Mouse (Mus musculus): ENCODE data around the gene Nyap1. TPM values are rescaled to one million over a fixed set of nuclear protein-coding genes. Genes with fewer than 3 reads are reported as not detected.

Nyap1 gene
- total RNA-seq, 2 experiments from 2014 or later: 0.38 to 1.4 TPM

GRCm38 (mm10) chr5:137746851-137747325 lies 5.5 kb upstream of the Nyap1 start:
- ATAC-seq (replicated peaks; ENCODE audit: low FRiP score, poor library complexity, severe bottlenecking): no peak

DNA sequence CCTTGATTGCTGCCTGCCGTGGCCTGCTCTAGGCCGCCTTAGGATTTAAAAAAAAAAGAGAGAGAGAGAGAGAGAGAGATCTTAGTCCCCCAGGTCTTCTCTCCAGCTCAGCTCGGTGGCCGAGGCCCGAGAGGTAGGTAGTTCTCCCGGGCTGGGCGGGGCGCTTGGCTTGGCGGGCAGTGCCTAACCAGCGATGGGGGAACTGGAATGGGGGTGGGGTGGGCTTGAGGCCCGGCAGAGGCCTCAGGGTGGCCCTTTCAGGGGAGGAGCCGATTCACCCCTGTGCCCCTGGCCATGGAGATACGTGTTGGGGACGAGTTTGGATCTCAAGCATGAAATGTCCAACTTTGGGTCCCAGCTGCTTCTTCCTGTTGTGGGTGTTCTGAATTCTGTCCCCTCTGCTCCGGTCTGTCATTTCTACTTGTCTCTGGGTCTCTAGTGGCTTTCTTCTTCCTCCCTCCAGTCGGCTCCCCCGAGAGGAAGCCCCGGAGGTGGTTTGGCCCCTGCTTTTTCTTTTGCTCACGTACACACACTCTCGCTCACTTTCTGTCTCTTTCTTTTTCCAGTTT lies 5.0 kb upstream of the Nyap1 start:
- ATAC-seq (replicated peaks; ENCODE audit: low FRiP score, poor library complexity, severe bottlenecking): peak; percentile 50

DNA sequence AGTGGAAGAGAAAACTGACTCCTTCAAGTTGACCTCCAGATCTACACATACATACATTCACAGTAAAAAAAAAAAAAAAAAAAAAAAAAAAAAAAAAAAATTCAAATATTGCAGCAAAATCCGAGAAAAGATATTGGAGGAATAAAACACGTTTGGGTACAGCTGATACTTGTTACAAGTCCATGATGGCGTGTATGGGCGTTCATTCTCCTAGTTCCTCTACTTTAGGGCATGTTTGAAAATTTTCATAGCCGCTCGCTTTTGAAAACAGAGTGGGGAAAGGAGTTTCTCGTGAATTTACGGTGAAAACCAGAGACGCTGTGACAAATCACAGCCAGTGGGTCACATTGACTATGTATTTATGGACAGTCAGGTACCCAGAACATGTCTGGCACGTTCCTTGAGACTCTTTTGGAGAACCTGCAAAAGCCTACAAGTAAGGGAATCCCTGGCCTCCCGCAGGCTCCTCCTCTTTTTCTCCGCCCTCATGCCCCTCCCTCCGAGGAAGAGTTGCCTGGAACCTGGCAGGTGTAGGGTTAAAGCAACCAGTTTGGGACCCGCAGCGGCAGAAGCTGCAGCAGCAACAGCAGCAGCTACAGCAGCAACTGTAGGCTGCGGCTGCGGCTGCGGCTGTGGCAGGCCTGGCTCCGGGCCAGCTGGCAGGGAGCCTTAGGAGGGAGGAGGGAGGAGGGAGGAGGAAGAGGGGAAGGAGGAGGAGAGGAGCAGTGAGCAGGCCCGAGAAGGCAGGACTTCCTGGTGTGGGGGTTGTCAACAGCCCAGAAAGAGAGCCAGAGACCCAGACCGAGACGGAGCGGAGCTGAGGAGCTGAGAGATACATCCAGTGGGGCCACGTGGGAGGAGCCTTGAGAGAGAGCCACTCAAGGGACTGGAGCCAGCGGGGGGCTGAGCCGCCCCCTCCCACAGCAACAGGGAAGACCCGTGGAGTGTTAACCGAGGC lies 4.1 kb upstream of the Nyap1 start, which contains the start of gene Tsc22d4:
Tsc22d4 (plus strand) TSS at position 517 of the 958 bp plus-strand sequence.
- ATAC-seq (replicated peaks; ENCODE audit: low FRiP score, poor library complexity, severe bottlenecking): peak; percentile 71

- ATAC-seq (replicated peaks; ENCODE audit: low FRiP score, poor library complexity, severe bottlenecking): no peak
Measured at GRCm38 (mm10) chr5:137744197-137744596, 2.8 kb upstream of the Nyap1 start.

- ATAC-seq (replicated peaks; ENCODE audit: low FRiP score, poor library complexity, severe bottlenecking): no peak
Measured at GRCm38 (mm10) chr5:137742836-137743235, 1.4 kb upstream of the Nyap1 start.

- ATAC-seq (replicated peaks; ENCODE audit: low FRiP score, poor library complexity, severe bottlenecking): no peak
Measured at GRCm38 (mm10) chr5:137742048-137742447, 641 bp upstream of the Nyap1 start.

DNA sequence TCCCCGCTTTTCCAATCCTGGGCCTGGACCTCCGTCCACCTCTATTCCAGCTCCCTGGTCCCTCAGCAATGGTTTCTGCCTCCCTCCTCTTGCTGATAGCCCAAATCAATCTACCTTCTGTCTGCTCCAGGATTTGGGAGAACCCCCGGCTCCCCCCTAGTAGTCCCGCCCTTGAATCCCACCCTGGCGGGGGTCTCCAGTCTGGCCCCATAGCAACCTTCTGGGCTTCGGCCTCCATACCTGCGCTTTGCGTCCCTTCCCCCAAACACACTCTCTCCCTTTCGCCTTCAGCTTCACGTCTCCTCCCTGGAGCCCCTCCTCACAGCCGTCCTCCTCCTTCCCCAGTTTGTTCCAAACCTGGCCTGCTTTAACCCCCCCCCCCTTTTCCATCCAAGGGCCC lies 901 bp downstream of the Nyap1 start:
- no peak for ATAC-seq (replicated peaks; ENCODE audit: low FRiP score, poor library complexity, severe bottlenecking)

DNA sequence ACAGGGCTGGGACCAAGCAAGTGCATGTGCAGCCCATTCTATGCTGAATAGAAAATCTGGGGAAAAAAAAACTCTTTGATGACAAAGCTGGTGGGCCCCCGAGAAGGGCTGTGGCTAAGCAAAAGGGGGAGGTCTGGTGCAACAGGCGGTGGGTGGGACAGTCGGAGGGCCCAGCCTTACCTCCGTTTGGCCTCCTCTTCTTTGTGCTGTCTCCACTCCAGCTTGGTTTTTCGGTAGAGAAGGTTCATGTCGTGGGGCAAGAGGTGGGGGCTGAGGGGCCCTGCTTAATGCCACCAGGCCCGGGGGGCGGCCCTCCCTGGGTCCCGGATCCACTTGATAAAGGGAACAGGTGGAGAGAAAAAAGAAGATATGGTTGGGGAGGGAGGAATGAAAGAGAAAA lies 1.9 kb downstream of the Nyap1 start:
- no peak for ATAC-seq (replicated peaks; ENCODE audit: low FRiP score, poor library complexity, severe bottlenecking)

DNA sequence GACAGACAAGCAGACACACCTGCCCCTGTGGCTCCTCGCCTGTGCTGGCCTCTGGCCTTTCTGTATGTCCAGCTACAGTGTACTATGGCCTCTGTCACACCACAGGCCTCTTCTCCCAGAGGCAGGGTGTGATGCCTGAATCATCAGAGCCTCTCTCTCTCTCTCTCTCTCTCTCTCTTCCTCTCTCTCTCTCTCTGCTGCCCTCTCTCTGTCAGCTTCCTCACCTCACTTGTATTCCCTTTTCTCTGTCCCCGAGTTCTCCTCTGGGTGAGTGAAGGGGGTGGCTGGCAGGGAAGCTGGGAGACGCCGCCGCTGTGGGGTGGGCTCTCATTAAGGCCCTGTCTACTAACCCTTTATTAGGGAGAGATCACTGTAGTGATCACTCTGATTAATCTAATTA lies 2.9 kb downstream of the Nyap1 start:
- ATAC-seq (replicated peaks; ENCODE audit: low FRiP score, poor library complexity, severe bottlenecking): no peak

DNA sequence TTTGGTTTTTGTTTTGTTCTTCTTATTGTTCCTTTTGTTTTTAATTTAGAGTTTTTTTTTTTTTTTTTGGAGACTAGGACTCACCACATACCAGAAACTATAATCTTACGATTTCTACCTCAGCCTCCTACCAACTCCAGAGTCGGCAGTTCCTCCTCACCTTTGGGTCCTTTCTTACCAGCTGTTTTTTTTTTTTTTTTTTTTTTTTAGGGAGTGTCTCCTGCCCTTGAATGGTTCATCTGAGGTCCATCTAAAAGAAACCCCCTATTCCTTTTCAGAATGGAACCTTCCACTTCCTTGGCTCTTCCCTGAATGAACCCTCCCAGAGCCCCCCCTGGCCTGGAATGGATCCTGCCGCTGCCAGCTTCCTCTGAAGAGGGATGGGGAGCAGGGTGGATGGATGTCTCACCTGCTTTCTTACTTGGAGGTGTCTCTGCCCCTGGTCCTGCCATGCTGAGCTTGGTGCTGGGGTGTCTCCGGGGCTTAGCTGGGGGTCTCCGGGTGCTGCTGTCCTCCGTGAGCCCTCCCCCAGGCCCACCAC lies 3.9 kb downstream of the Nyap1 start:
- ATAC-seq (replicated peaks; ENCODE audit: low FRiP score, poor library complexity, severe bottlenecking): no peak

DNA sequence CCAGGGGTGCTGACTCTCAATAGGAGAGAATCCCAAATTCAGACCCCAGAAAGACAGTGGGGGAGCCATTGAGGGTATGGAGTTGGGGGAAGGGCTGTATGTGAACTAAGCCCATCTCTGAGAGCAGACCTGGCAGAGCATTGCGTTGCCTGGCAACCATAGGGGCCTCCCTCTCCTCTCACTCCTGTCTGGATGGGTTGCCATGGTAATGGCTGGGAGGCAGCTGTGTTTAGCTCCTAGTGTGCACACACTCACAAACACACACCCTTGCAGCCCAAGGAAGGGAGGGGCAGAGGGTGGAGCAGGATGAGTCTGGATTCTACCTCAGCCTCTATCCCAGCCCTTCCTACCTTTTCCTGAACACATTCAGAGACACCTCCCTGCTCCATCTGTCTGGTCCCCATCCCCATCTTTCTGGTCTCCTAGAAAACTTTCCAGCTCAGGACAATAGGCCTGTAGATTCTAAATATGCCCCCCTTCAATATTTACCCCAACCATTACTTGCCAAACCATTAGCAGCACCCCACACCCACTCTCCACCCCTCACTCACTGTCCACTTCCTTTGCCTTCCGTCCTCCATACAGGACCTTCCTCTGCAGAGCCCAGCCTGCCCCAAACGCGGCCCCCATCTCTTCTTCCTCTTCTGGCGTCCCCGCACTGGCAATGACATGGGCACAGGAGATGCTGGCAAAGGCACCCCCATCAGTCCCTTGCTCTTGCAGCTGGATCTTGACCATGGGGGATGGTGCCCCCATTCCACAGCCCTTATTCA lies 6.9 kb downstream of the Nyap1 start:
- no peak for ATAC-seq (replicated peaks; ENCODE audit: low FRiP score, poor library complexity, severe bottlenecking)

- ATAC-seq (replicated peaks; ENCODE audit: low FRiP score, poor library complexity, severe bottlenecking): no peak
Measured at GRCm38 (mm10) chr5:137733638-137734288, 7.6 kb downstream of the Nyap1 start.

- no peak for ATAC-seq (replicated peaks; ENCODE audit: low FRiP score, poor library complexity, severe bottlenecking)
Measured at GRCm38 (mm10) chr5:137726767-137727166, 14.6 kb downstream of the Nyap1 start.

DNA sequence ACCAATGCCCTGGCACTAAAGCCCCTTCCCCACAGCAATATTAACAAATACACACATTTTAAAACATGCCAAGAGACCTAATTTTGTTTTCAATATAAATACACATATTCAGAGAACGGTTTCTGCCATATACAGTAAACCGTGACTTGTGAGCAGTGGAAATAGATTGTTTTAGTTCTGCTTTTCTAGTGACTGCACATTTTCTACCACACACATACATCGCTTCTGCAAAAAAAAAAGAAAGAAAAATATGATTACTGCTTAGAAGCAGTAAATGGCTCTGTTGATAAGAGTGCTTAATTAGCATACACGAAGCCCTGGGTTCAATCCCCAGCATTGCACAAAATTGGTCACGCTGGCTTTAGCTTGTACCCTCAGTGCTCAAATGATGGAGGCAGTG lies 17.6 kb downstream of the Nyap1 start:
- ATAC-seq (replicated peaks; ENCODE audit: low FRiP score, poor library complexity, severe bottlenecking): no peak

GRCm38 (mm10) chr5:137720558-137721164 lies 20.7 kb downstream of the Nyap1 start:
- peak; percentile 51 for ATAC-seq (replicated peaks; ENCODE audit: low FRiP score, poor library complexity, severe bottlenecking)

- peak; percentile 51; the same call in 1 of the 2 replicates for ATAC-seq (replicated peaks; ENCODE audit: low FRiP score, poor library complexity, severe bottlenecking)
Measured at GRCm38 (mm10) chr5:137719088-137719487, 22.3 kb downstream of the Nyap1 start.

- no peak for ATAC-seq (replicated peaks; ENCODE audit: low FRiP score, poor library complexity, severe bottlenecking)
Measured at GRCm38 (mm10) chr5:137718020-137718790, 23.2 kb downstream of the Nyap1 start.

GRCm38 (mm10) chr5:137715685-137716084 lies 25.7 kb downstream of the Nyap1 start:
- no peak for ATAC-seq (replicated peaks; ENCODE audit: low FRiP score, poor library complexity, severe bottlenecking)
